Mouse (Mus musculus): ENCODE measurements around the gene Slco6d1.
"Not testable (repeated sequence)": the region's sequence is repeated elsewhere in the genome, so short reads cannot be mapped to it uniquely, and the experiment has no call there.

Slco6d1 gene

DNA sequence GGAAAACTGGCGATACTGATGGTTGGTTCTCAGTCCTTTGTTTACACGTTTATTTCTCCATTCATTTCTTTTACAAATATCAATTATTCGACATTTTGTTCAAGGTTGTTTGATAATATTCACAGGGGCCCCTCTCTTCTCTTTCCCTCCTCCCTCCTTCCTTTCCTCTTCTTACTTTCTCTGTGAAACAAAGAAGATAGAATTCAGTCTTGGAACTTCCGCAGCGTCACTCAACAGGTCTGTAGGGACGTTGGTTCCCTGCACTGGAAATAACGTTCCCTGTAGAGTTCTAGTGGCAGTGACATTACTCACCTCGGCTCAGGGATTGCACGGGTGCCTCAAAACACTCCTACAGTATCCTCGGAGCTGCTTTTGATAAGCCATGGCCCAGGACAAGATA, at the start of gene Slco6d1:
Gene Slco6d1 (plus strand): TSS at position 301 of the 400 bp plus-strand sequence.
- in situ Hi-C loops (cut with MboI, MseI) = no loop called here

GRCm38 (mm10) chr1:98392001-98392400, 28.9 kb upstream of the Slco6d1 start:
- in situ Hi-C loops (cut with MboI, MseI) = no loop called here

DNA sequence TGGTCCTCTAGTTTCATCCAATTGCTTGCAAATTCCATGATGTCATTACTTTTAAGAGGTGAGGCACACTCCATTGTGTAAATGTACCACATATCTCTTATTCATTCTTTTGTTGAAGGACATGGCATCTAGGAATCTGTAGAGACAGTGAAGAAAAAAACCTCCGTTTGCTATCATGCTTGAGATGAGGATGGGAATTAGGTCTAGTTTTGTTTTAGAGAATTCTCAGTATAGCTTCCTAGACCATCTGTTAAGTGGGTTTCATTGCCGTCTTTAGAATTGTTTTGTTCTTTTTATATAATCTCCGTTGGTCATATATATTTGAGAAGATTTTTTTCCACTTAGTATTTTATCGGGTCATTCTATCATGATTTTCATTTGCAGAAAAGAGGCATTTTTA, 27.0 kb downstream of the Slco6d1 start:
- in situ Hi-C loops (cut with MboI, MseI) = no loop called here

- in situ Hi-C loops (cut with MboI, MseI) = not testable (repeated sequence)
These were observed 38.3 kb downstream of the Slco6d1 start for GRCm38 (mm10) chr1:98459224-98459623.

DNA sequence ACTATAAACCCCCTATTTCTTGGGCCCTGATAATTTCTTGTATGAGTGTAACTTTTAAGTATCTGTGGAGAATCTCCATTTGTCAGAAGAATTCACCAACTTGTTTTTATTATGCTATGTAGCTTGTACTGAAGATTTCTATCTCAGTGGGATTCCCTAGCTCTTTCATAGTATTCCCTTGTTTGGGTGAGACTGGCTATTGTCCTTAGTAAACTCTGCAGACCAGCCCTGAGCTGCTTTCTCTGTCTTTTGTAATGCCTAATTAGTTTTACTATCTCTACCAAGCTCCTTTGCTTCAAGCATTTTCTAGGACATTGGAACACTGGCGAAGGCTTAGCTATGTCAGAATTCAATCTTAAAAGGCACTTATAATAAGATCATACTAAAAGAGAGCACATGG, 55.5 kb downstream of the Slco6d1 start:
- in situ Hi-C loops (cut with MboI, MseI) = not testable (repeated sequence)

DNA sequence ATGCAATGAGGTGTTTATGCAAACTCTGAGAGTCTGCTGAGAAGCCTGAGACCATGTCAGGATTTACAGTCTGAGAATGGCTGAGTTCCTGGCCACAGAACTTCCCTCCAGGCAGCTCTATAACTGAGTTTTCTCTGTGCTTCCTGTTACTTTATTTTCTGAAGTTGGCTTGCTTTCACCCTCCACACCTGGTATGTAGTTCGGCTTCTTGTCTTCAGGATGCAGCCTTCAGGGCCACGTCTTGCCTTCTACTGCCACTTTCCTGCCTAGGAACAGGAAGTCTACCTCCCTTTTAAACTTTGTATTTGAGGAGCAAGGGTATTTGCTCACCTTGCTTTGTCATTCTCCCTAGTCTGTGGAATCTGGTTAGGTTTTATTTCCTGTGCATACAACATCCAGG, 58.3 kb downstream of the Slco6d1 start:
- in situ Hi-C loops (cut with MboI, MseI) = no loop called here

GRCm38 (mm10) chr1:98505982-98506381, 85.1 kb downstream of the Slco6d1 start:
- in situ Hi-C loops (cut with MboI, MseI) = no loop called here

- in situ Hi-C loops (cut with MboI, MseI) = no loop called here
These were observed 102.1 kb downstream of the Slco6d1 start for GRCm38 (mm10) chr1:98522977-98523376.

- in situ Hi-C loops (cut with MboI, MseI) = no loop called here
These were observed 102.6 kb downstream of the Slco6d1 start for GRCm38 (mm10) chr1:98523537-98523936.

DNA sequence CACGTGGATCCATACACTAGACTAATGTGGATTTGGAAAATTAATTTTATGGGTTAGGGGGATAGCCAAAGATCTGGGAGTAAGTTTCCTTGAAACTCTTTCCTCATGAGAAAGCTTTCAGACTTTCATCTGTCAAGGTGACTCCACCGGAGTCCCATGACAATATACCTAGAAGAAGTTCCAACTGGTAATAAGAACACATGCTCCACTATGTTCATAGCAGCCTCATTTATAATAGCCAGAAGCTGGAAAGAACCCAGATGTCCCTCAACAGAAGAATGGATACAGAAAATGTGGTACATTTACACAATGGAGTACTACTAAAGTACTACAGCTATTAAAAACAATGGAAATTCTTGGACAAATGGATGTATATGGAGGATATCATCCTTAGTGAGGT, 107.4 kb downstream of the Slco6d1 start:
- in situ Hi-C loops (cut with MboI, MseI) = not testable (repeated sequence)

DNA sequence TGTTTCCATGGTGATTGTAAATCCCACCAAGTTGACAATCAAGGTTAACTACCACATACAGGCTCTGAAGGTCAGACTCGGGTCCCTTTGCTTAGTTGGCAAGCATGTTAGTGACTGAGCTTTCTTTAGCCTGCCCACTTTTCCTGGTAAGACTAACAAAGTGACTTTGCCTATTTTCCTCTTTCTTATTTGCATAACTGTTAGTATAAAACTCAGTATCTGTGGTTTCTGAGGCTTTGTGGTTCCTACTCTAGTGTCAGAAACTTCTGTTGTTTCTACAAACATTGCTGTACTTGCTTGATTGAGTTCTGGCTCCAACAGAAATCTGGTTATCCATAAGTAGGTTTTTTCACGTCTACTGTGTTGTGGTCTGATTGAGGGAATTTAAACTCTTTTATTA, 124.4 kb downstream of the Slco6d1 start:
- in situ Hi-C loops (cut with MboI, MseI) = no loop called here

DNA sequence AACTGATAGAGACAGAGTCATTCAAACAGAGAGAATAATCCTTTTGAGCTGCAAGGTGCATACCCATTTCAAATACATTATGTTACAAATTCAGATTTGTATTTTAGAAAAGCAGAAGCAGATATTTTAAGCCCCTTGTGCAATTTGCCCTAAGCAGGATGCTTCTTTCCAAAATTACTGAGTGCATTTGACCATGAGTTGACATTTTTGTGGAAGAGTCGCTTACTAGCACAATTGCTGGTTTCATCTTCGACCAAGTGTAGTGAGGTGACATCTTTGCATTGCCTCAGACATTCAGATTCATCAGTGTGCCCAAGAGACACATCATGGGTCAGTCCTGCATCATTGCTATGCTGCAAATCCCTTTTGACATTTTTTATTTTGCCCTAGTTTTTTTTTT, 133.5 kb downstream of the Slco6d1 start:
- in situ Hi-C loops (cut with MboI, MseI) = no loop called here

GRCm38 (mm10) chr1:98565701-98566100, 144.8 kb downstream of the Slco6d1 start:
- in situ Hi-C loops (cut with MboI, MseI) = no loop called here
